Mouse (Mus musculus): ENCODE data around the gene Uso1.

DNA sequence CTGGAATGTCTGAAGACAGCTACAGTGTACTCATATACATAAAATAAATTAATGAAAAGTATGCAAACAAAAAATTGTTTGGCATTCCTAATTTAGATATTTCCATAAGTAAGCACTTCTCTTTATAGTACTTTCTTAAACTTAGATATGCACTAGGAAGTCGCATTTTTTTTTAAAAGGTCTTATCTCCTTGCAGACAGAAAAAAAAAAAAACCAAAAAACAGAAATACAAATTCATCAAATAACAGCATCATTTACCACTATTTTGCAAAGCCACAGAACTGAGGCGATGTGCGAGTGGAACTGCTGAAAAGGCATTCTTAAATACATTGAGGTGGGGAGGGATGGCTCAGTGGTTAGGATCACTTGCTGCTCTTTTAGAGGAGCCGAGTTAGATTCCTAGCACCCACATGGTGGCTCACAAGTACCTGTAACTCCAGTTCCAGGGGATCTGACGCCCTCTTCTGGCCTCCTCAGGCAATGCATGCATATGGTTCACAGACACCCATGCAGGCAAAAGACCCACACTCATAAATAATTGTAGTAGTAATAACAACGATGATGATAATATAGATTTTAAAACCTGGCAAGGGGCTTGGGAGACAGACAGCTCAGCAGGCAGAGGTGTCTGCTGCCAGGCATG lies 7.6 kb upstream of the Uso1 start:
- no peak for TF ChIP-seq CTCF (IDR thresholded peaks at IDR 0.05; ENCODE audit: low read depth)
- no peak for TF ChIP-seq EP300 (IDR thresholded peaks at IDR 0.05; ENCODE audit: low read depth)
